Mouse (Mus musculus) ES-CJ7 (cell line): ENCODE data around the gene Snx12.

Experiments
- DNase-seq: peaks from one replicate; pipeline ENCODE4 v3.0.0; 2011; ENCODE audit warnings: low read depth, low spot score

Snx12 gene

GRCm38 (mm10) chrX:101131992-101132791, 90.2 kb downstream of the Snx12 start:
- DNase-seq: peak; percentile 32

DNA sequence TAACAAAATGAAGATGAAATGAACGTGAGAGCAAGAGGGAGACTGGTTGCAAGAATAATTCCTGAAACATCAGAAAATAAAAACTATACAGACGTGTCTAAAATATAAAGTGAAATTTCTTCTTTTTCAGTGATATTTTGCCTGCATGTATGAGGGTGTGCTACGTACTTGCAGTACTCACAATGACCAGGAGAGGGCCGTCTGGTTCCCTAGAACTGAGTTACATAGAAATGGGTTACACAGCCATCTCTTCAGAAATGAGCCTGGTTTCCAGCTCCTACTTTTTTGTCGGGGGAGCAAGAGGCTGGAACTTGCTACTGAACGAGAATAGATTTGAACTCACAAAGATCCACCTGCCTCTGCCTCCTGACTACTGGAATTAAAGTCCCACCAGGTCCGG, 91.4 kb downstream of the Snx12 start:
- DNase-seq: peak; percentile 60

GRCm38 (mm10) chrX:101128559-101128958, 93.8 kb downstream of the Snx12 start:
- DNase-seq: no peak

- DNase-seq: no peak
These were observed 95.4 kb downstream of the Snx12 start for GRCm38 (mm10) chrX:101126977-101127376.

GRCm38 (mm10) chrX:101126474-101126955, 95.8 kb downstream of the Snx12 start:
- no peak for DNase-seq

- DNase-seq: no peak
These were observed 101.8 kb downstream of the Snx12 start for GRCm38 (mm10) chrX:101120546-101120945.

- DNase-seq: peak; percentile 15
These were observed 136.4 kb downstream of the Snx12 start, which contains the start of gene Slc7a3 for GRCm38 (mm10) chrX:101085920-101086319. TSS of gene Slc7a3 (minus strand) at chrX:101086020.

DNA sequence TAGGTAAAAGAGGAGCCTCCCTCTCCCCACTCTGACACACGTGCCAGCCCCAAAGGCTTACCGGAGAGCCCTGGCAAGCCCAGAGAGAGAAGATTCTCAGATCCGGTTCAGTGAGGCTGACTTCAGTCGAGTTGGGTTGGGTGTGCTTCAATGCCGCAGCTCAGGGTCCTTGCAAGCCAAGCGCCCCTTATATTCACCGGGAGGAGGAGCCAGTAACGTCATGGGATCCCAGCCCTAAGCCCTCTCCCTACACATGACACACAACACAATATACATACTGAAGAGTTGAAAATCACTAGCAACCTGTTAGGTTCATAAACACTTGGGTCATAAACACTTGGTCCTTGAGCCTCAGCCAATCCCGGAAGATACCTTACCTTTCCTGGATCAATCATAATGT, 137.2 kb downstream of the Snx12 start:
- peak; percentile 60 for DNase-seq

DNA sequence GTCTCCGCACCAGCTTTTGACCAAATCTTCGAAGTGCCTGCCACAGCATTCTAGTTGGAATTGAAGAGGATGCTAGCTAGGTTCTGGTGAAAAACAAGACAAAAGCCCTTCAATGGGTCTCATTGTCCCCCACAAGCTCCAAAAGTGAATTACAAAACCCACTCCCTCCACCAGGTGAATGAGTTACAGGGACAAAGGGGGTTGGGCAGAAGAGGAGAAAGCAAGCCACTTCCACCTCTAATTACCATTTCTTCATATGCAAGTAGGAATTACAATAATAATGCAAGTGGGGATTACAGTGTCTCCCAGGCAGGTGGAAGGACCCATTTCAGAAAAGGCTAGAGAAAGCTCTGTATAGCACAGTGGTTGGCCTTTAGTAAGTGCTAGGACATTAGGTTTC, 138.2 kb downstream of the Snx12 start:
- DNase-seq: peak; percentile 91

GRCm38 (mm10) chrX:101065245-101065644, 157.1 kb downstream of the Snx12 start:
- DNase-seq: no peak

DNA sequence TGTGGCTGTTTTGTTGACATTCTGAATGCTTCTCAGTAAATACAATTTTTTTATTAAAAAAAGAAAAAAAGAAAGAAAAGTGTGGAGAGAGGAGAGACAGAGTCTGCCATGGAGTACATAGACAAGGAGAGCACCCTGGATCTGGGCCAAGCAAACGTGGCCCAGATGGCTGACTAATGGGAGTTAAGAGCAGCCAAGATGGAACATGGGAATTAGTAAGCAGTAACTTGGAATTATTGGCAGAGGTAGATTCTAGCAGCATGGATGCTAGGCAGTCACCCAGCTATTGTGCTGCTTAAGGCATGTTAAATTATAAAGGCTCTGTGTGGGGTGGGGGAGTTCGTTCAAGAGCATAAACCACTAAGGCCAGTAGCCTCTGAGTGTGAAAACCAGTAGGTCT, 158.9 kb downstream of the Snx12 start:
- no peak for DNase-seq

- DNase-seq: peak; percentile 79
These were observed 162.8 kb downstream of the Snx12 start, which contains the start of gene Tex11 for GRCm38 (mm10) chrX:101059541-101059940. TSS of gene Tex11 (minus strand) at chrX:101059667.
